Mouse (Mus musculus) duodenum, adult 2 months (tissue): ENCODE results near the gene Rrnad1. TPM values are rescaled to one million over a fixed set of nuclear protein-coding genes. Genes with fewer than 3 reads are reported as not detected.

ENCODE experiments used
- polyA plus RNA-seq: library from polyadenylated mRNA; depleted of rRNA; stranded (reverse); fragments of >200 nt; gene quantifications from 2 replicates; pipeline ENCODE4 v1.2.3, GENCODE M21; 2012; ENCODE audit warnings: low replicate concordance; rRNA removed

The Rrnad1 gene
- 21.3 and 22.0 TPM in 2 replicates for polyA plus RNA-seq

GRCm38 (mm10) chr3:87930078-87930795 is at the start of gene Rrnad1, which contains the start of gene Isg20l2:
Rrnad1 (minus strand) TSS chr3:87930717.
Isg20l2 (plus strand) TSS chr3:87930314.

GRCm38 (mm10) chr3:87970939-87971488 is 40.5 kb upstream of the Rrnad1 start, which contains the start of gene Nes:
Nes (plus strand) TSS chr3:87971078.

GRCm38 (mm10) chr3:87948378-87949265 is 18.1 kb upstream of the Rrnad1 start, which contains the start of gene Crabp2:
Crabp2 (plus strand) TSS chr3:87948666.

GRCm38 (mm10) chr3:87919336-87920108 is 11.0 kb downstream of the Rrnad1 start, which contains the start of gene Mrpl24:
Mrpl24 (plus strand) TSS chr3:87919506.

GRCm38 (mm10) chr3:87905880-87906485 is 24.5 kb downstream of the Rrnad1 start, which contains the start of gene Hdgf:
Hdgf (plus strand) TSS chr3:87906321.

GRCm38 (mm10) chr3:87885281-87886003 is 45.1 kb downstream of the Rrnad1 start, which contains the start of gene Prcc:
Prcc (minus strand) TSS chr3:87885608.

Other genes with a start within 250 kb of the Rrnad1 start
- gene Lrrc71, start 182.1 kb downstream of the Rrnad1 start, polyA plus RNA-seq: 0.04 and 0.05 TPM in 2 replicates
- gene Ntrk1, start 135.6 kb downstream of the Rrnad1 start, polyA plus RNA-seq: 0.06 and 0.26 TPM in 2 replicates
- gene Insrr, start 133.8 kb downstream of the Rrnad1 start, polyA plus RNA-seq: 1.4 and 2.1 TPM in 2 replicates
- gene Pear1, start 106.4 kb downstream of the Rrnad1 start, polyA plus RNA-seq: 13.9 and 17.0 TPM in 2 replicates
- gene Sh2d2a, start 84.0 kb downstream of the Rrnad1 start, polyA plus RNA-seq: 1.4 and 3.9 TPM in 2 replicates
- gene Prcc, start 45.1 kb downstream of the Rrnad1 start, polyA plus RNA-seq: 18.8 and 23.7 TPM in 2 replicates
- gene Hdgf, start 24.4 kb downstream of the Rrnad1 start, polyA plus RNA-seq: 30.8 and 34.4 TPM in 2 replicates
- gene Mrpl24, start 11.2 kb downstream of the Rrnad1 start, polyA plus RNA-seq: 15.5 and 17.3 TPM in 2 replicates
- 5.5 and 7.1 TPM in 2 replicates for gene Isg20l2, start 403 bp downstream of the Rrnad1 start, polyA plus RNA-seq
- gene Crabp2, start 17.9 kb upstream of the Rrnad1 start, polyA plus RNA-seq: not detected in 2 replicates
- 1.4 and 1.7 TPM in 2 replicates for gene Nes, start 40.4 kb upstream of the Rrnad1 start, polyA plus RNA-seq
- 0.07 and 1.2 TPM in 2 replicates for gene Bcan, start 69.5 kb upstream of the Rrnad1 start, polyA plus RNA-seq
- gene Hapln2, start 96.9 kb upstream of the Rrnad1 start, polyA plus RNA-seq: not detected in 2 replicates
- 1.3 and 2.0 TPM in 2 replicates for gene Gpatch4, start 112.4 kb upstream of the Rrnad1 start, polyA plus RNA-seq
- gene Naxe, start 127.8 kb upstream of the Rrnad1 start, polyA plus RNA-seq: 38.0 and 41.8 TPM in 2 replicates
- not detected in 2 replicates for gene Ttc24, start 147.6 kb upstream of the Rrnad1 start, polyA plus RNA-seq
- 9.2 and 13.0 TPM in 2 replicates for gene Iqgap3, start 151.3 kb upstream of the Rrnad1 start, polyA plus RNA-seq
- 58.2 and 67.0 TPM in 2 replicates for gene Mef2d, start 211.7 kb upstream of the Rrnad1 start, polyA plus RNA-seq